Mouse (Mus musculus) cortical plate, adult 2 months (tissue): ENCODE data around the gene Olig2.

Experiments
- CTCF ChIP-seq: fragments of 200-500 bp; IDR thresholded peaks from 2 replicates; pipeline ENCODE4 v1.5.1; 2011; ENCODE audit warnings: mild to moderate bottlenecking, control low read depth, low read length; ENCODE audit not compliant: insufficient read depth; ENCODE audit errors: extremely low read depth
- POLR2A ChIP-seq: fragments of 200-500 bp; IDR thresholded peaks from 2 replicates; pipeline ENCODE4 v1.6.1; 2011; ENCODE audit warnings: mild to moderate bottlenecking, low read length, control low read depth; ENCODE audit not compliant: insufficient read depth; ENCODE audit errors: extremely low read depth

GRCm38 (mm10) chr16:91223327-91224067 is 1.8 kb upstream of the Olig2 start:
- TF ChIP-seq CTCF (no peak), POLR2A (no peak)
